Mouse (Mus musculus) cerebellum, adult 2 months (tissue): ENCODE results near the gene Hc. TPM values are rescaled to one million over a fixed set of nuclear protein-coding genes. Genes with fewer than 3 reads are reported as not detected.

Experiments used
- DNase-seq, 2 experiments: peaks; one replicate each; pipeline ENCODE4 v3.0.0; 2021
- H3K27ac ChIP-seq: fragments of 200-500 bp; 2 replicates; pipeline ENCODE4 v1.5.1; 2012; ENCODE audit warnings: low read length, control low read depth, inconsistent platforms; ENCODE audit not compliant: insufficient read depth
- H3K27me3 ChIP-seq: fragments of 200-500 bp; 2 replicates; pipeline ENCODE4 v1.6.1; 2012; ENCODE audit warnings: inconsistent platforms, mild to moderate bottlenecking, low read length, moderate library complexity; ENCODE audit not compliant: control insufficient read depth, insufficient read depth
- H3K4me1 ChIP-seq: fragments of 200-500 bp; 2 replicates; pipeline ENCODE4 v1.6.1; 2011; ENCODE audit warnings: low read length; ENCODE audit not compliant: control insufficient read depth, insufficient read depth
- H3K4me3 ChIP-seq: fragments of 200-500 bp; replicated peaks from 2 replicates; pipeline ENCODE3; 2011; ENCODE audit warnings: mild to moderate bottlenecking, low read depth, low read length, control low read depth; ENCODE audit not compliant: insufficient read depth
- CTCF ChIP-seq: fragments of 200-500 bp; IDR thresholded peaks from 2 replicates; pipeline ENCODE4 v1.5.1; 2011; ENCODE audit warnings: low read depth, mild to moderate bottlenecking, control low read depth, low read length, moderate library complexity, borderline replicate concordance; ENCODE audit not compliant: insufficient read depth
- POLR2A ChIP-seq: fragments of 200-500 bp; IDR thresholded peaks from 2 replicates; pipeline ENCODE4 v1.6.1; 2011; ENCODE audit warnings: low read length, control low read depth, borderline replicate concordance; ENCODE audit not compliant: insufficient read depth
- WGBS: fragments of 180-500 bp; shearing (Covaris S2); methylation state at CpG from one replicate; pipeline ENCODE4 v1.1.7; 2018; 5-methylcytosine and 5-hydroxymethylcytosine counted together
- polyA plus RNA-seq: library from polyadenylated mRNA; depleted of rRNA; stranded (reverse); fragments of >200 nt; gene quantifications from 2 replicates; pipeline ENCODE4 v1.2.3, GENCODE M21; 2012; rRNA removed

The Hc gene
- 0.59 and 1.1 TPM in 2 replicates for polyA plus RNA-seq

GRCm38 (mm10) chr2:35061338-35061737 lies at the start of gene Hc:
Gene Hc (minus strand): TSS chr2:35061438.
- no peak for DNase-seq
- H3K4me1 ChIP-seq = no peaks in the 10 kb centered on the region
- no peak within 1 kb of the TSS for H3K4me3 ChIP-seq
- TF ChIP-seq POLR2A (no peak), CTCF (no peak)
- H3K27ac ChIP-seq = no peak within 1 kb of the TSS
- no peaks in the 10 kb centered on the region for H3K27me3 ChIP-seq
- 85% methylated on average over 5 of the region's 5 CpGs for WGBS

GRCm38 (mm10) chr2:35110521-35110920 lies 49.3 kb upstream of the Hc start:
- DNase-seq = no peak
- H3K4me1 ChIP-seq = no peaks in the 10 kb centered on the region
- no peak overlapping the region for H3K4me3 ChIP-seq
- TF ChIP-seq CTCF (no peak), POLR2A (no peak)
- H3K27ac ChIP-seq = no peak overlapping the region
- WGBS = 81% methylated on average over 2 of the region's 2 CpGs
- no peaks in the 10 kb centered on the region for H3K27me3 ChIP-seq

GRCm38 (mm10) chr2:35109924-35110304 lies 48.7 kb upstream of the Hc start:
- H3K27me3 ChIP-seq = no peaks in the 10 kb centered on the region
- no peak overlapping the region for H3K27ac ChIP-seq
- WGBS = under 1% methylated on average over 13 of the region's 13 CpGs
- no peaks in the 10 kb centered on the region for H3K4me1 ChIP-seq
- H3K4me3 ChIP-seq = peak overlapping the region; percentile 75
- no peak for DNase-seq
- TF ChIP-seq CTCF = no peak
- TF ChIP-seq POLR2A = no peak

- Histone ChIP-seq H3K4me1 (no peaks in the 10 kb centered on the region), H3K27me3 (no peaks in the 10 kb centered on the region), H3K4me3 (peak within 1 kb of the TSS; percentile 75), H3K27ac (peak within 1 kb of the TSS; percentile 54)
- DNase-seq = peak; percentile 92 to 96
- TF ChIP-seq POLR2A = peak; percentile 35
- no peak for TF ChIP-seq CTCF
- under 1% methylated on average over 60 of the region's 62 CpGs for WGBS
Measured at GRCm38 (mm10) chr2:35109141-35109923, 48.1 kb upstream of the Hc start, which contains the start of gene Cntrl. Gene Cntrl (plus strand): TSS chr2:35109492.

- Histone ChIP-seq H3K27ac (0 out of 2 replicates have a peak overlapping the region, but pooled peaks have one; percentile 29), H3K4me3 (peak overlapping the region; percentile 75), H3K27me3 (no peaks in the 10 kb centered on the region), H3K4me1 (no peaks in the 10 kb centered on the region)
- peak in 1 of 2 experiments; percentile 50 for DNase-seq
- 31% methylated on average over 3 of the region's 3 CpGs for WGBS
- TF ChIP-seq CTCF = peak; percentile 62; the same call in 1 of the 2 replicates
- TF ChIP-seq POLR2A = no peak
Measured at GRCm38 (mm10) chr2:35108712-35109111, 47.5 kb upstream of the Hc start.

GRCm38 (mm10) chr2:35107984-35108635 lies 46.9 kb upstream of the Hc start:
- no peak for DNase-seq
- Histone ChIP-seq H3K27me3 (no peaks in the 10 kb centered on the region), H3K27ac (no peak overlapping the region), H3K4me3 (no peak overlapping the region), H3K4me1 (no peaks in the 10 kb centered on the region)
- WGBS = 52% methylated on average over 5 of the region's 5 CpGs
- no peak for TF ChIP-seq POLR2A
- no peak for TF ChIP-seq CTCF

GRCm38 (mm10) chr2:35104843-35105242 lies 43.6 kb upstream of the Hc start:
- Histone ChIP-seq H3K4me3 (no peak overlapping the region), H3K27ac (no peak overlapping the region), H3K27me3 (no peaks in the 10 kb centered on the region), H3K4me1 (no peaks in the 10 kb centered on the region)
- TF ChIP-seq POLR2A (no peak), CTCF (no peak)
- no peak for DNase-seq
- WGBS = 71% methylated on average over 3 of the region's 3 CpGs

GRCm38 (mm10) chr2:35103558-35103957 lies 42.3 kb upstream of the Hc start:
- Histone ChIP-seq H3K4me1 (no peaks in the 10 kb centered on the region), H3K27me3 (no peaks in the 10 kb centered on the region), H3K27ac (no peak overlapping the region), H3K4me3 (no peak overlapping the region)
- 65% methylated on average over 5 of the region's 5 CpGs for WGBS
- DNase-seq = no peak
- TF ChIP-seq CTCF (no peak), POLR2A (no peak)
